Comparison of ENCODE assay signal across 8 mouse cellular contexts in the genomic region with DNA sequence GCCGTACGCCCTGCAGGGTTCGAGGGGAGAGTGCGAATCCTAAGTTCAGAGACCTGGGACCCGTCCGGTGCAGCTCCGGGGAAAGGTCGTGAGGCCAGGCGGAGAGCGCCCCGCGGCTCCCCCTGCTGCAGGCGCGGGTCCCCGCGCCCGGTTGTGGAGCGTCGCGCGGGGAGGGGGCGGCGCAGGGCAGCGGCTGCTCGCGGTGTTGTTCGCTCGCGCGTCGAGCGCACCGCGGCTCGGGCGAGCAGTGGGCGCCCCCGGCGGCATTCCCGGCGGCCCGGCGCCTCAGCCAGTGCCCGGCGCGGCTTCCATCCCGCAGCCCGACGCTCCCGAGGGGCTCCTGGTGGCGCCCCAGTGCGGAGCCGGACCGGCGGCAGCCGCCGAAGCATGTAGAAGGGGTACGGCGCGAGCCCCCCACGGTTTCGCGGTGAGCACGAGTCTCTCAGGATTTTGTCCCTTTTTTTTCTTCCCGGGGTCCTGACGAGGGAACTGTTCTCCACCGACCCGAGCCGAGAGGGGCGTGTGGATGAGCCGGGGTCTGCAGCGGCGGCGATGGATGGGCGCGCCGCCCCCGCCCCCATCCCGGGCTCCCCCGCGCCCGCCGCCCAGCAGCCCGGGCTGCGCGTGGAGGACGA. TPM values are rescaled to one million over a fixed set of nuclear protein-coding genes. Genes with fewer than 3 reads are reported as not detected.
DNase-seq lines count a peak whose midpoint lies in the region; ATAC-seq and TF ChIP-seq lines count a peak whose summit lies in the region.

No protein-coding gene starts in this region.

- peak overlapping the region; percentile 96 for H3K9ac ChIP-seq in hindbrain, embryonic 11.5 days (ENCODE audit: low read depth, low read length)
- H3K9ac ChIP-seq in midbrain, embryonic 12.5 days (replicated peaks): peak overlapping the region; percentile 98

- peak overlapping the region; percentile 87 for H3K27ac ChIP-seq in testis, adult 2 months (ENCODE audit: control insufficient read depth, insufficient read depth, low read depth, low read length)
- peak overlapping the region; percentile 98 for H3K27ac ChIP-seq in hindbrain, embryonic 11.5 days (ENCODE audit: low read depth, low read length)
- peak overlapping the region; percentile 98 for H3K27ac ChIP-seq in midbrain, embryonic 12.5 days (replicated peaks)

- WGBS in hindbrain, embryonic 11.5 days: under 1% methylated on average over 70 of the region's 87 CpGs
- under 1% methylated on average over 82 of the region's 87 CpGs for whole genome bisulfite sequencing in midbrain, embryonic 12.5 days

- no peaks in the 10 kb centered on the region for H3K27me3 ChIP-seq in testis, adult 2 months (ENCODE audit: control insufficient read depth, insufficient read depth, low read length)
- H3K27me3 ChIP-seq in hindbrain, embryonic 11.5 days (ENCODE audit: control insufficient read depth, insufficient read depth, low read length): no peaks in the 10 kb centered on the region
- H3K27me3 ChIP-seq in midbrain, embryonic 12.5 days: no peaks in the 10 kb centered on the region

- no peaks in the 10 kb centered on the region for H3K36me3 ChIP-seq in testis, adult 2 months (ENCODE audit: control insufficient read depth, insufficient read depth, low read length)
- no peaks in the 10 kb centered on the region for H3K36me3 ChIP-seq in hindbrain, embryonic 11.5 days (ENCODE audit: control insufficient read depth, insufficient read depth, low read length)
- 0 out of 2 replicates have a peak, but pooled peaks cover 4% of the 10 kb centered on the region for H3K36me3 ChIP-seq in midbrain, embryonic 12.5 days

- H3K4me1 ChIP-seq in testis, adult 2 months (ENCODE audit: control insufficient read depth, insufficient read depth, low read length): no peaks in the 10 kb centered on the region
- no peaks in the 10 kb centered on the region for H3K4me1 ChIP-seq in hindbrain, embryonic 11.5 days (replicated peaks; ENCODE audit: control insufficient read depth, insufficient read depth, low read length)
- peaks cover 17% of the 10 kb centered on the region for H3K4me1 ChIP-seq in midbrain, embryonic 12.5 days

- no peaks in the 10 kb centered on the region for H3K9me3 ChIP-seq in hindbrain, embryonic 11.5 days (ENCODE audit: control insufficient read depth, low read length)
- H3K9me3 ChIP-seq in midbrain, embryonic 12.5 days: no peaks in the 10 kb centered on the region

- peak; percentile 93 for ATAC-seq in hindbrain, embryonic 11.5 days (ENCODE audit: low FRiP score)
- peak; percentile 89 for ATAC-seq in midbrain, embryonic 12.5 days (ENCODE audit: low FRiP score, low read depth)

- H3K4me2 ChIP-seq in hindbrain, embryonic 11.5 days (replicated peaks; ENCODE audit: low read depth, low read length): peak overlapping the region; percentile 49
- H3K4me2 ChIP-seq in midbrain, embryonic 12.5 days (replicated peaks): peak overlapping the region; percentile 57

- no peak for TF ChIP-seq CTCF in testis, adult 2 months (IDR thresholded peaks at IDR 0.05; ENCODE audit: control insufficient read depth, insufficient read depth, insufficient replicate concordance, low read depth, low read length)

- H3K4me3 ChIP-seq in testis, adult 2 months (ENCODE audit: control insufficient read depth, low read depth, low read length): peak overlapping the region; percentile 89
- peak overlapping the region; percentile 98 for H3K4me3 ChIP-seq in hindbrain, embryonic 11.5 days (ENCODE audit: low read depth, low read length)
- H3K4me3 ChIP-seq in midbrain, embryonic 12.5 days: peak overlapping the region; percentile 95

- DNase-seq in cerebellum, adult 9-10 months: peak; percentile 71
- DNase-seq in cerebellum, adult 8-10 months: no peak
- DNase-seq in testis, postnatal 14 days (ENCODE audit: low spot score): no peak
- DNase-seq in hindbrain, embryonic 11.5 days (ENCODE audit: low spot score): no peak
- DNase-seq in c-Kit-positive CD71-positive TER-119-positive erythroid progenitor cells, embryonic 14.5 days (ENCODE audit: low spot score): no peak
- DNase-seq in kidney, postnatal 25 days: no peak

- TF ChIP-seq POLR2A in testis, adult 2 months (IDR thresholded peaks at IDR 0.05; ENCODE audit: control insufficient read depth, low read depth, low read length): no peak

RNA-seq across cellular contexts. Expression of gene Wasf1, which starts 0.5 kb away (rescaled TPM):
- polyA plus RNA-seq in testis, adult 2 months (2012; rRNA removed): 7.5 and 11.4 TPM in 2 replicates
- 43.0 and 43.8 TPM in 2 replicates for polyA plus RNA-seq in hindbrain, embryonic 11.5 days (2014; fragmentation: Nextera tagmentation; extraction: Ambion mirVana)
- polyA plus RNA-seq in midbrain, embryonic 12.5 days (2016; fragmentation: Nextera tagmentation; extraction: Ambion mirVana): 74.8 and 85.0 TPM in 2 replicates

RNA-seq across cellular contexts. Expression of gene Cdc40, which starts 0.7 kb away (rescaled TPM):
- 6.0 and 6.1 TPM in 2 replicates for polyA plus RNA-seq in testis, adult 2 months (2012; rRNA removed)
- 32.4 and 37.5 TPM in 2 replicates for polyA plus RNA-seq in hindbrain, embryonic 11.5 days (2014; fragmentation: Nextera tagmentation; extraction: Ambion mirVana)
- polyA plus RNA-seq in midbrain, embryonic 12.5 days (2016; fragmentation: Nextera tagmentation; extraction: Ambion mirVana): 38.3 and 38.6 TPM in 2 replicates
